Mouse (Mus musculus): ENCODE data around the gene Cep78.
A peak's percentile ranks its signal among the peaks of the same experiment; 100 is the strongest.

Cep78 gene

GRCm38 (mm10) chr19:15965082-15965481, 19.7 kb downstream of the Cep78 start:
- DNase-seq = no peak

DNA sequence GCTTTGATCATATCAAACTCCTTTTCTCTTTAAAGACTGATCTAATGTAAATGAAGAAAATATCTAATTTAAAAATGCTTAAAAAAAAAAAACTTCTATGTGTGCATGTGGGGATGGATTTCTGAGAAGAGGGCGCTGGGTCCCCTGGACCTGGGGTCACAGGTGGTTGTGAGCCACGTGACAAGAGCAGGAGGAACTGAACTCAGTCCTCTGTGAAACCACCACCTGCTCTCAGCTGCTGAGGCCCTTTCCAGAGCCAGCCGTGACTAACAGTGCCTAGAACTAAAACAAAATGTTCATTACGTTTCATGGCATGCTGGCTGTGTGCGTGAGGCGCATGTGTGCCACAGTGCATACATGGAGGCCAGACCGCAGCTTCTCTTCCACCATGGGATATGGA, 20.3 kb downstream of the Cep78 start:
- no peak for DNase-seq

- DNase-seq = peak; percentile 64
Observed at GRCm38 (mm10) chr19:15963011-15963695, 21.6 kb downstream of the Cep78 start.

GRCm38 (mm10) chr19:15962313-15962712, 22.5 kb downstream of the Cep78 start:
- peak; percentile 57 for DNase-seq

- peak; percentile 85 for DNase-seq
Observed at GRCm38 (mm10) chr19:15950225-15950624, 34.6 kb downstream of the Cep78 start.

- DNase-seq = no peak
Observed at GRCm38 (mm10) chr19:15948867-15949266, 35.9 kb downstream of the Cep78 start.

DNA sequence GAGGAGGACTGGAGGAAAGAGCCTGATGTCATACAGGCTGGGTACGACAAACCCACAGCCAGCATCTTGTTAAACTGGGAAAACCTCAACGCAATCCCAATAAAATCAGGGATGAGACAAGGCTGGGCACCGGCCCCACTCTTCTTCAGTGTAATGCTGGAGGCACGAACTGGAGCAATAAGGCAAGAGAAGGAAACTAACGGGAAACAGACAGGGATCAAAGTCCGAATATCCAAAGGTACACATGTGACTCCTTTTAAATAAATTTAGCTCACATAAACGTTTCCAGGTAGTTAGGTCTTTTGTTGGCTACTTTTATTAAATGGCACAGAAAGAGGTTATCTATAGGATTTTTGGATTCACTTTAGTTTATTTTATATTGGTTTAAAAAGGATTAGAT, 36.4 kb downstream of the Cep78 start:
- peak; percentile 66 for DNase-seq

DNA sequence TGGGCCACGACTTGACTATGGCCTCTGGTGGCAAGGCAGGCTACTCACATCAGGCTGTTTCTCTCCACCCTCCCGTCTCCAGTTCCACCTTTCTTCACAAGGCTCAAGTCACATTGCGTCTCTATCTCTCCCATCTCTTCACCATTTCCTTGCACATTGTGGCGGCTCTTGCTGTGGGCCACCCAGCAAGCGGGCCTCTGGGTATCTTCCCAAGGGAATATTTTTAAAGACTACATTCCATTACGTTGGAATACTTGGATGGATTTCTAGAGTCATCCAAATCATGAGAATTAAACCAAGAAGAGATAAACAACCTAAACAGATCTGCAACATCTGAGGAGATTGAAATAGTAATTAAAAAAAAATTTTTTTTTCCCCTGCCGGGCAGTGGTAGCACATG, 37.6 kb downstream of the Cep78 start, which contains the start of gene Psat1:
Gene Psat1 (minus strand): TSS at position 101 of the 400 bp plus-strand sequence.
- no peak for DNase-seq

DNA sequence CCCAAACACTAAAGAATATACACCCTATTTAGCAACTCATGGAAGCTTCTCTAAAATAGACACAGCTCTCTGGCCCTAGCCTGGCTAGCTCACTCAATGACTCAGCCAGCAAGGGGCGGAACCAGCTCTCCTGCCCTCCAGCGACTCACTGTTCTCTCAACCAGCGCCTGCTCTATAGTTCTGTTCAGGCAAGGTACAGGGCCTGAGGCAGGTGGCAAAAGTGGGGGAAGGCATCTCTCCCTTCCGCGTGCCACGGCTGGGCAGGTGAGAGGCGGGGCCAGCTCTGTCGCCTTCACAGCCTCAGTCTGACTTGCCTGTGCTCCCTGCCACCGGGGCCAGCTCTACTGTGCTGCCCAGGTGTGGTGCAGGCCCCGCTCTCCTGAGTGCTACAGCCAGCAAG, 38.1 kb downstream of the Cep78 start:
- no peak for DNase-seq

GRCm38 (mm10) chr19:15943117-15943423, 41.7 kb downstream of the Cep78 start:
- peak; percentile 27 for DNase-seq

GRCm38 (mm10) chr19:15942421-15943116, 42.2 kb downstream of the Cep78 start:
- no peak for DNase-seq

DNA sequence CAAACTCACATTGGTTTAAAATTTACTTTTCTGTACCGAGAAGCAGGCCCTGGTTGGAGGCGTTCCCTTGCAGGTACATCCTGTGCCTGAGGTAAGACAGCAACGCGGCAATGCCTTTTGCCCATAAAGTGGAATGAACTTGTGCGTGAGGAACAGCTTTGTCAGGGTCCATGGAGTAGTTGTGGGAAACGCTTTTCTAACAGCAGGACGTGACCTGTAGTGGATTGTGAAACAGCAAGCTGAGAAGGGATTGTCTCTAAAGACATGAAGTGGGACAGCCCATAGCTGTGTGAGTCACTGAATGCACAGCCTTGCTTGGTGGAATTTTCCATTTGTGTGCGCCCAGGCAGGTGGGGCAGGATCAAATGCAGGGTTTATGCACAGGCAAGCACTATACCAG, 43.4 kb downstream of the Cep78 start:
- no peak for DNase-seq

DNA sequence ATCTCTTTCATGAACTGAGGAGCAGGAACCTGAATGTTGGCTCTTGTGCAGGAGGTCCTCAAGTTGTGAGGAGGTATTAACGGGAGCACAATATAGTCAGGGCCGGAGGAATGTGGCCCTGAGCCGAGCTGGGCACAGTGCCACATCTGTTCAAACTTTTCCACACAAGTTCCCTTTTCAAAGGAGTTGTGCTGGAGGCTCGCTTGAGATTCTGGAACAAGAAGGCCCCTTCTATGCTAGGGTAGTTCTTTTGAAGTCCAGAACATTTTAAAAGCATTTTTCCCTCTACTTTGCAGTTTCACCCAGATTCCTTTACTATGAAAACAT, 59.1 kb downstream of the Cep78 start:
- DNase-seq = peak; percentile 95

DNA sequence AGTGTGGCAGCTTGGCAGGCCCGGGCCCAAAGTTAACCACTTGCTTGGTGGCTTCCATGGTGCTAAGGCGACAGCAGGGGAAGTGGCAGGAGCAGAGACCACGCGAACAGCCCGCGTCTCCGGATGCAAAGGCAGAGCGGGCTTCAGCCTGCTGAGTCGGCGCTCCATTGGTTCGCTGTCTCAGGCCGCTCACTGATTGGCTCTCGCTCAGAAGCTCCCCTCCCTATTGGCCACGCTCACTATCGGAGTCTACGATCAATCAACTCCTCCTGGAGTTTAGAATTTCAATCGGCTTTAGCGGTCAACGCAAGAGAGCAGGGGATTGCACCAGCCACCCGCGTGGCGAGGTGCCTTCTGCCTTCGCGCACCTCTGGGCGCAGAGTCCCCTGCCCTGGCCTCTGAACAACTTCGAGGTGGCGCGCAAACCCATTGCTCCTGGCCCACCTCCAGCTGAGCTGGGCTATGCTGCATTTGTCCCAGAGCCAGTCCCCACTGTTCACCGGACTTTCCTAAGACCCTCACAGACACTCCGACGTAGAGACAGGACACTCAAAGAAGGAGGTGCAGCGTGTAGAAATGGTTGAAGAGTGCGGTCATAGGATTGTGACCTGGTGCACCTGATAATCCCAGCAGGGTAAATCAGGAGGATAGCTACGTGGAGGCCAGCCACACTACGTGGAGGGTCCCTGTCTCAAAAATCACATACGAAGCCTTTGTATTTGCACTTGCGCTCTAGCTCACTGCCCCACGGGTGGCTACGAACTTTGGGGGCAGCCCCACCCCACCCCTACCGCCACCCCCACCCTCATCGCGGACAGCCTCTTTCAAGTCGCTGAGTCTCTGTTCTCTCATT, 59.7 kb downstream of the Cep78 start:
- peak; percentile 100 for DNase-seq

GRCm38 (mm10) chr19:15924181-15924865, 60.5 kb downstream of the Cep78 start:
- peak; percentile 97 for DNase-seq

GRCm38 (mm10) chr19:15923426-15923825, 61.4 kb downstream of the Cep78 start:
- DNase-seq = peak; percentile 95

GRCm38 (mm10) chr19:15919336-15919735, 65.5 kb downstream of the Cep78 start:
- DNase-seq = no peak

GRCm38 (mm10) chr19:15918111-15918510, 66.7 kb downstream of the Cep78 start:
- no peak for DNase-seq

DNA sequence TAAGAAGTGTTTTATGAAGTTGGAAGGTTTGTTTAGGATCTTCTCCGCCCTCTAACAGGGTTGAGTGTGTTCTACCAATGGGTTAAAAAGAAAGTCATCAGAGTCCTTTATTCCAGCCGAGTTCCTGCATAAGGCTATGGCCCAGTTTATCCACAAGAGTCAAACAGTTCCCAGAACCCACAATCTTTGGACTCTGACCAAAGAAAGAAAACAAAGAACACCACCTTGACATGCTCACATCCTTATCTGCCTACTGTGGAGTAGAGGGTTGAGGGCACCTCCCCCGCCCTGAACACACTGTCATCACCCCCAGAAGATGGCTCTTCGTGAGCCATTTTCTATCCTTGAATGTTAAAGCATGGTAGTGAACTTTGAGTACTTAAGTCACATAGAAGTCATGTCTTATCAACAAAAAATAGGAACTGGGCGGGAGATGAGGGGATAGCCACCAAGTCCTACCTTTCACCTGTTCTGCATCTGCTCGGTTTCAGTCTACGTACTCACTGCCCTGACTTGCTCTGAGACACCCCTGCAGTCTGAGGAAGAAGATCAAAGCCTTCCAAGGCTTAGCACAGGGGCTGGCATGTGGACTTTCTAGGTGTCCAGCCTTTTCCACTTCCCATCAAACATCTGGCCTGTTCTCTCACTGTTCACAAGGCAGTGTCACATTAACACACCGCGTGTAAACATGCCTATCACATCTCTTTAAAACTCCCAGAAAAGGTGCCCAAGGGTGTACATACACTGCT, 71.4 kb downstream of the Cep78 start:
- DNase-seq = peak; percentile 59

GRCm38 (mm10) chr19:15911441-15911840, 73.3 kb downstream of the Cep78 start:
- peak; percentile 79 for DNase-seq

GRCm38 (mm10) chr19:15910987-15911386, 73.8 kb downstream of the Cep78 start:
- peak; percentile 95 for DNase-seq

DNA sequence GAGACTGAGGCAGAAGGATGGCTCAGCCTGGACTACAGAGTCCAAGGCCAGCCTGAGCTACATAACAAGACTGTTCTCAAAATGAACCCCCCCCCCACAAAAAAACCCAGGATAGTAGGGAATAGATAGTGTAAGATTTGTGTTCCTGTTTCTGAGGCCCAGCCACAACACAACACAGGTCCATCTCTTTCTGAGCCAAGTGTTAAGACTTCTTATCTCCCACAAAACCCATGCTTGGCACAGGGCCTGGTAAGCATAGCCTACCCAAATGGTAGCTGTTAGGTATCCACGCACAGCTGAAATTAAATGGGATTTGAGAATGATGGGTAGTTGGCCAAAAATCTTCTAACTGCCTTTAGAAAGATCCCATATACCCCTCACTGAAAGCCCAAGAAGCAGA, 74.3 kb downstream of the Cep78 start:
- no peak for DNase-seq

GRCm38 (mm10) chr19:15908016-15908415, 76.8 kb downstream of the Cep78 start:
- peak; percentile 76 for DNase-seq
